Mouse (Mus musculus): ENCODE results near the gene Mrpl57.

The Mrpl57 gene

DNA sequence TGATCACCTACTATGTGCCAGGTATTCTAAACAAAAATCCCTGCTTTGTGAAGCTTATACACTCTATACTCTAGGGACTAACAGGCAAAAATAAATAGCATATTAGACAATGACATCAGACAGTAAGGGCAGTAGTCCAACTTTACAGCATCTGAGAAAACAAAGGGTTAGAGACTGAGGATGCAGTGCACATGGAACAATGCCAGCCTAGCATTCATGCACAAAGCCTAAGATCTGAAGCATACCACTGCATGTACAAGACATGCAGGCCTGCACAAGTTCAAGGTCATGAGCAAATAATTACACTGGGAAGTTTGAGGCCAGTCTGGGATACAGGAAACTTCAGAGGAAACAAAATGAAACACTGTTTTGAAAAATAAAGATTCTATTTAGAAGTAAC, 33.5 kb downstream of the Mrpl57 start:
- no peak for DNase-seq (ENCODE audit: low spot score in 2 of 2)

DNA sequence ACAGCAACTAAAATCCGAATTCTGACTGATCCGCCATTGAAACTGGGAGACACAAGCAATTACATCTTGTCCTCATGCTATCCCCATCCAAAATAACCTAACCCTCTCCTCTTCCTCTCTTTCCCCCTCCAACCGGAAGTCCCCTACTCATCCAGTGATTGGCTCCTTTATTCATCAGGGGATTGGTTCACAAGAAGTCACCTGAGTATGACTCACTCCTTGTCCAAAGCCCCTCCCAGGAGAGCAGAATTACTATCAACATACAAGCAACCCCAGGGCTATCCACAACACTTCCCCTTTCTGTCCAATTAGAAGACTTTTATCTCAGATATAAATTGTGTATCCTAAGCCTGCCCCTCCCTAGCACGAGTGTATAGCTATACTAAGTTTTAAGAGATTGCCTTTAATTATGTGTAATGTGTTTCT, 36.0 kb downstream of the Mrpl57 start:
- no peak for DNase-seq (ENCODE audit: low spot score in 2 of 2)

DNA sequence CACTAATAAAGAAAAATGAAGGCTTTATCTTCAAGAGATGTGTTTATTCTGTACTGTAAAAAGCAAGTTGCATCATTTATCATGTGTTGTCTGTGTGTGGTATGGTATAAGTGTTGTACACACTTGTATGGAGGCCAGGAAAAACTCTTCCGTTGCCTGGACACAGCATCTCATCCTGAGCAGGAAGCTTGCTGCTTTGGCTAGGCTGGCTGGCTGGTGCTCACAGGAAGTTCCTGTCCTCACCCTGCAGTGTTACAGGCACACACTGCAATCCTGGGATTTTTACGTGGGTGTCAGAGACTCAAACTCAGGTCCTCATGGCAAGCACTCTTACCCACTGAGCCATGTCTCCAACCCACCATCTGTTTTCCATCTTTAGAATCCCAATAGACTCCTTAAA, 37.1 kb downstream of the Mrpl57 start:
- DNase-seq (ENCODE audit: low spot score in 2 of 2) = no peak

DNA sequence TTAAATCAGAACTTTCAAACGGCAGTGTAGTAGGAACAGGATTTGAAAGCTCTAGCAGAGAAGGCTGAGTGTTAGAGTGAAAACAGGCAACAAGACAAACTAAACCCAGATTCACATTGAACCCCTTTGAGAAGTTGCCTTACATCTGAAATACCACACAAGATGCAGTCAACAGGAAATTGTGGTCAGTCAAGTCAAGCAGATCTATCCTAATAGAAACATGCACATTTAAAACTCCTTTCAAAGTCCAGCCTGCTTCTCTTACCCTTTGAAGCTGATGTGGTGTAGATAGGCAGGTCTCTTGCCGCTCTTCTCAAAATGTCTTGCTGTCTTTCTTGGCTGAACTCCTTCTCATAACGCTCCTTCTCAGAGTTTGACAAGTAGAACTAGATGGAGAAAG, 39.2 kb downstream of the Mrpl57 start:
- no peak for DNase-seq (ENCODE audit: low spot score in 2 of 2)

DNA sequence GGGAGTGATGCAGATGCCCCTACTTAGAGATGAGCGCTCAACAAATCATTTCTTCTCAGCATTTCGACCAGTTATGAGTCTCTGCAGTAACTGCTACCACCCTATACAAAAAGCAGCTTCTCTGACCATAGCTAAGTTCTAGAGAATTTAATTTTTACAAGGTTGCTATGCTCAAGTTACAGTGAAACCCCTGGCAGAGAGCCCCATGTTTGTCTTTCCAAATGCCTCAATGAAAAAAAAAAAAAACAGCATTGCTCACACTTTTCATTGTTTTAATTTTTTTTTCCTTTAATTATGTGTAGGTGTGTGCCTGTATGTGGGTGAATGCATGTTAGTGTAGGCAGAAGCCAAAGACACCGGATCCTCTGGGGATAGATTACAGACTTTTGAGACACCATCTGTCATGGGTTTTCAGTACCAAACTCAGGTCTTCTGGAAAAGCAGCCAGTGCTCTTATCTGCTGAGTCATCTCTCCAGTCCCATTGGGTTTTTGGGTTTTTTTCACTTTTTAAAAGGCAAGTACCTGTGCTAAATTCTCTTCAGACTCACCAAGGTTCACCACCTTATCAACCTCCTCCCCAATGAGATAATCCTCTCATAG, 40.7 kb downstream of the Mrpl57 start:
- no peak for DNase-seq (ENCODE audit: low spot score in 2 of 2)

DNA sequence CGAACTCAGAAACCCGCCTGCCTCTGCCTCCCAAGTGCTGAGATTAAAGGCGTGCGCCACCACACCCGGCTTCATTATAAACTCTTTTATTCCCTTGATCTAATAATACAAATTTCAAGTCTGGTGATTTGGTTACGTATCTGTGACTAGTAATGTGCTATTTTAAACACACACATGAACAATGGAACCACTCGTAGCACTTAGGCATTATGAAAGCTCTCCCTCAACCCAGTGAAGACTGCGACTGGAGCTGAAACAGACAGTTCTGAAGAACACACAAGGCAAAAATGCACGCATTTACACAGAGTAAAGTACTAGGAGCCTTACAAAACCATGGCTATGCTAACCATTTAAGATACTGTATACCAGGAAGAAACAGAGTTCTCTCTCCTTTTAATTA, 51.9 kb downstream of the Mrpl57 start:
- DNase-seq (ENCODE audit: low spot score in 2 of 2) = no peak

All from frontal cortex, postnatal 36 days (tissue).